Mouse (Mus musculus) embryonic facial prominence, embryonic 12.5 days (tissue): Measurements from ENCODE around the gene Zdhhc8. TPM values are rescaled to one million over a fixed set of nuclear protein-coding genes. Genes with fewer than 3 reads are reported as not detected.
"Not testable (repeated sequence)": the region's sequence is repeated elsewhere in the genome, so short reads cannot be mapped to it uniquely, and the experiment has no call there.

Experiments used
- ATAC-seq: fragments of 200-750 bp; cut with Nextera tagmentation; 2 replicates; pipeline ENCODE4 v1.8.0; 2017; ENCODE audit not compliant: insufficient number of reproducible peaks, insufficient read depth, low FRiP score, low TSS enrichment
- H3K27ac ChIP-seq: fragments of 300-500 bp; sonication (generic); 2 replicates; pipeline ENCODE4 v1.5.1; 2016; ENCODE audit warnings: mild to moderate bottlenecking
- H3K27me3 ChIP-seq: fragments of 300-500 bp; sonication (generic); 2 replicates; pipeline ENCODE4 v1.6.1; 2016; ENCODE audit warnings: mild to moderate bottlenecking, moderate library complexity
- H3K36me3 ChIP-seq: fragments of 300-500 bp; sonication (generic); 2 replicates; pipeline ENCODE4 v1.6.1; 2016; ENCODE audit warnings: mild to moderate bottlenecking
- H3K4me1 ChIP-seq: fragments of 300-500 bp; sonication (generic); 2 replicates; pipeline ENCODE4 v1.6.1; 2016
- H3K4me2 ChIP-seq: fragments of 300-500 bp; sonication (generic); replicated peaks from 2 replicates; pipeline ENCODE4 v1.6.1; 2016; ENCODE audit warnings: mild to moderate bottlenecking, moderate library complexity
- H3K4me3 ChIP-seq: fragments of 300-500 bp; sonication (generic); 2 replicates; pipeline ENCODE4 v1.5.1; 2016; ENCODE audit warnings: mild to moderate bottlenecking
- H3K9ac ChIP-seq: fragments of 300-500 bp; sonication (generic); 2 replicates; pipeline ENCODE4 v1.6.1; 2016; ENCODE audit warnings: mild to moderate bottlenecking, moderate library complexity
- H3K9me3 ChIP-seq: fragments of 300-500 bp; sonication (generic); 2 replicates; pipeline ENCODE4 v1.6.1; 2016; ENCODE audit warnings: mild to moderate bottlenecking, moderate library complexity
- WGBS: fragments of 180-500 bp; shearing (Covaris S2); methylation state at CpG from one replicate; pipeline ENCODE4 v1.1.7; 2016; 5-methylcytosine and 5-hydroxymethylcytosine counted together
- polyA plus RNA-seq: library from polyadenylated mRNA; unstranded; fragments of >200 nt; fragmentation: Nextera tagmentation; extraction: Ambion mirVana; gene quantifications from 2 replicates; pipeline ENCODE4 v1.2.1, GENCODE M21; 2016

Gene Zdhhc8
- polyA plus RNA-seq, 1 experiment from 2014 or later: 19.9 TPM

DNA sequence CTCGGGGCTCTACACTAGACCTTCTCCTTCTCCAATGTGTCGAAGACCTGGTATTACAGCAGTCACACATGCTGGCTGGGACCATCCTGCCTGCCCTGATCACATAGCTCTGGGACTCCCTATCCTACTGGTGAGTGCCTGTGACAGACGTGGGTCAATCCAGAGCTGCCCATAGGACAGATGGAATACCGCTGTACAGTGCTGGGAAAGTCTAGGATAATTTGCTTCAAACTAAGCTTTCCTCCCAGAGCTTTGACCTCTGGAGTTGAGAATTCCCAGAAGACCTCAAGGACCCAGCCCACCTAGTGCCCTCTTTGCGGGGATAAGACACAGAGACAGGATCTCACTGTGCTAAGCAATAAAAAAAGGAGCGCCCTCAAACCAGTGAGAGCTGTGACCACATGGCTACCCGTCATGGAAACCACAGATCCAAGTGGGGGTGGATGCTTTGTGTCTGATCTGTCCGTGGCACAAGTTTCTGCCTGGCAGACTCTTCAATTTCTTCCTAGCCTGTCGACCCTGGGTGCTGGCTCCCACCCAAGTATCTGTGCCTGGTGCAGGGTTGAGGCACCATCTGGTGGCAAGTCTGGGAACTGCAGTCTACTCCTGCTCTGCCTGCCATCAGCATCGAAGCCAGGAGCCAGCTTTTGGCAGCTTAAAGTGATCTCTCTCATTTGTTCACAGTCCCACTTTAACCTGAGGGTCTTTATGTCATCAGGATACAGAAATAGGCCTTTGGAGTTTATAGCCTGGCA is 23.3 kb downstream of the Zdhhc8 start:
- H3K4me2 ChIP-seq: no peak overlapping the region
- peaks cover 13% of the 10 kb centered on the region for H3K4me1 ChIP-seq
- H3K27ac ChIP-seq: no peak overlapping the region
- WGBS: 41% methylated on average over 10 of the region's 10 CpGs
- H3K36me3 ChIP-seq: no peaks in the 10 kb centered on the region
- H3K27me3 ChIP-seq: no peaks in the 10 kb centered on the region
- H3K4me3 ChIP-seq: no peak overlapping the region
- H3K9ac ChIP-seq: no peak overlapping the region
- no peaks in the 10 kb centered on the region for H3K9me3 ChIP-seq
- 0 out of 2 replicates have a peak, but pooled peaks have one; percentile 29 for ATAC-seq

DNA sequence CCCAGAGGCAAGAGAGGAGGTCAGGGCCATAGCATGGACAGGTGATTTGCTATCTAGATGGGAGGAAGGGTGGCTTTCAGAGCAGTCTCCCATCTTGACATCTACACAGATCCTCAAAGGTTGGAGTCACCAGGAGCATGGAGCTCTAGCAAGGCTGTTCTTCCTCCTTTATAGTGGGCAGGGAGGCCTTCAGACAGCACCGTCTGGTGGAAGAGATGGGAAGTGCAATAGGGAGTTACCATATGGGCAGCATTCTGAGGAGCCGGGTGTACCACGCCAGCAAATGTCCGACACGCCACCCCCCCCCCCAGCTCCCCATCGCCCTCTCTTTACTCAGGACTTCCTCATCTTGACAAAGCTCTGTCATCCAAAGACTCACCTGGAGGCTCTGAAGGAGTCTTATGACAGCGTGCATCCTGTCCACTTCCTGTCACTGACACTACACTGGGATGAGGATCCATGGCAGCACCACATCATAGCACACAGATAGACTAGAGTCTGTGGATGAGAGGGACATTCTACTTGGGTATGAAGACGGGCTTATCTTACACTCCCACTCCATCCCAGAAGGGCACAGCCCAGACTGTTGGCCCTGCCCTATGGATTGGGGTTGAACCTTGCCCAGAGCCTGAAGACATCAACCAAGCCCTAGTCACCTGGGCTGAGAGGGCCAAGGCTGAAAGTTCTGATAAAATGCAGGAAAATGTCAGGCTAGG is 24.1 kb downstream of the Zdhhc8 start:
- Histone ChIP-seq H3K4me1 (peaks cover 13% of the 10 kb centered on the region), H3K4me2 (no peak overlapping the region), H3K27me3 (no peaks in the 10 kb centered on the region), H3K36me3 (no peaks in the 10 kb centered on the region), H3K9ac (no peak overlapping the region), H3K27ac (no peak overlapping the region), H3K9me3 (no peaks in the 10 kb centered on the region), H3K4me3 (no peak overlapping the region)
- no peak for ATAC-seq
- 23% methylated on average over 8 of the region's 8 CpGs for WGBS

- H3K27ac ChIP-seq: no peak overlapping the region
- no peaks in the 10 kb centered on the region for H3K36me3 ChIP-seq
- peaks cover 7% of the 10 kb centered on the region for H3K4me1 ChIP-seq
- 46% methylated on average over 7 of the region's 7 CpGs for WGBS
- H3K4me2 ChIP-seq: no peak overlapping the region
- H3K9ac ChIP-seq: no peak overlapping the region
- H3K27me3 ChIP-seq: 0 out of 2 replicates have a peak, but pooled peaks cover 2% of the 10 kb centered on the region
- no peaks in the 10 kb centered on the region for H3K9me3 ChIP-seq
- H3K4me3 ChIP-seq: no peak overlapping the region
- ATAC-seq: no peak
Observed at GRCm38 (mm10) chr16:18203430-18204091, 31.4 kb downstream of the Zdhhc8 start.

DNA sequence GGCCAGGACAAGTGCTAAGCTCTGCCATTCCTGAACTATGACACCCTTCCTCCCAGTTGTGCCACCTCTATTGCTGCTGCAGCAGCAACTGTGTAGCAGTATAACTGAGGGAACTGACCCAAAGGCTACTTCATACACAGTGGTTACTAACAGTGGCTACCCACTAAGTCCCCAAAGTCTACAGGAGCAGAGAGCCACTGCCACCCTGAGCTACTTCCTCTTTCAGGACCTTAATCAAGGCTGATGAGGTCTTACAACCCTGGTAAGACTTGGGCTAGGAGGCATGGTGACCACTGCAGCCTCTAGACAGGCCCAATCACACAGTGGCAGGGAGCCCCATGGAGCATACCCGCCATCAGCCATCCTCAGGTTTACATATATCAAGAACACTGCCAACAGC is 32.9 kb downstream of the Zdhhc8 start:
- no peak overlapping the region for H3K27ac ChIP-seq
- H3K36me3 ChIP-seq: no peaks in the 10 kb centered on the region
- no peaks in the 10 kb centered on the region for H3K9me3 ChIP-seq
- WGBS: 81% methylated on average over 1 of the region's 1 CpGs
- H3K4me3 ChIP-seq: no peak overlapping the region
- H3K4me2 ChIP-seq: no peak overlapping the region
- H3K4me1 ChIP-seq: peaks cover 7% of the 10 kb centered on the region
- H3K9ac ChIP-seq: no peak overlapping the region
- no peak for ATAC-seq
- H3K27me3 ChIP-seq: 0 out of 2 replicates have a peak, but pooled peaks cover 2% of the 10 kb centered on the region

DNA sequence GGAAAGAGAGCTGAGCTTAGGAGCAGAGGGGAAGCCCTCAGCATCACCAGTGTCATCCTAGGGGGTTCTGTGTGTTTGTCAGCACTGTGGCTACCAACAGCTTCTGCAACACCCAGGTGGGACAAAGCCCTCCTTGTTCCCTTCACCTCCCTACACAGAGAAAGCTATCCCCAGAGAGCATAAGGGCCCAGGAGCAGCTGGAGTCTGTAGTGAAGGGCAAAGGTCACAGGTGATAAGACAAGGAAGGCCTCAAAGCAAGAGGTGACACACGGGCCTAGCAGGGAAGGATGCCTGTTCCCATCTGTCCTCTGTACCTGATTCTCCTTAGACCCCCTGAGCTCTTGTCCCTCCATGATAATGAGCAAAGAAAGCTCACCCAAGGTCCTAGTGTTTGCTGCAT is 33.3 kb downstream of the Zdhhc8 start:
- Histone ChIP-seq H3K27me3 (0 out of 2 replicates have a peak, but pooled peaks cover 2% of the 10 kb centered on the region), H3K9ac (no peak overlapping the region), H3K9me3 (no peaks in the 10 kb centered on the region), H3K4me2 (no peak overlapping the region), H3K36me3 (no peaks in the 10 kb centered on the region), H3K4me3 (no peak overlapping the region), H3K27ac (no peak overlapping the region), H3K4me1 (peaks cover 7% of the 10 kb centered on the region)
- 17% methylated on average over 1 of the region's 1 CpGs for WGBS
- no peak for ATAC-seq

GRCm38 (mm10) chr16:18200062-18200461 is 34.9 kb downstream of the Zdhhc8 start:
- H3K9me3 ChIP-seq: no peaks in the 10 kb centered on the region
- no peak overlapping the region for H3K4me3 ChIP-seq
- ATAC-seq: no peak
- 0 out of 2 replicates have a peak, but pooled peaks cover 2% of the 10 kb centered on the region for H3K27me3 ChIP-seq
- WGBS: 78% methylated on average over 2 of the region's 2 CpGs
- H3K9ac ChIP-seq: no peak overlapping the region
- H3K4me2 ChIP-seq: no peak overlapping the region
- no peaks in the 10 kb centered on the region for H3K36me3 ChIP-seq
- H3K4me1 ChIP-seq: peaks cover 7% of the 10 kb centered on the region
- H3K27ac ChIP-seq: no peak overlapping the region

GRCm38 (mm10) chr16:18198365-18199098 is 36.4 kb downstream of the Zdhhc8 start:
- WGBS: 82% methylated on average over 10 of the region's 10 CpGs
- no peak overlapping the region for H3K9ac ChIP-seq
- peaks cover 7% of the 10 kb centered on the region for H3K4me1 ChIP-seq
- no peaks in the 10 kb centered on the region for H3K9me3 ChIP-seq
- no peak overlapping the region for H3K4me2 ChIP-seq
- no peak overlapping the region for H3K27ac ChIP-seq
- H3K4me3 ChIP-seq: no peak overlapping the region
- H3K27me3 ChIP-seq: 0 out of 2 replicates have a peak, but pooled peaks cover 2% of the 10 kb centered on the region
- H3K36me3 ChIP-seq: no peaks in the 10 kb centered on the region
- ATAC-seq: no peak

DNA sequence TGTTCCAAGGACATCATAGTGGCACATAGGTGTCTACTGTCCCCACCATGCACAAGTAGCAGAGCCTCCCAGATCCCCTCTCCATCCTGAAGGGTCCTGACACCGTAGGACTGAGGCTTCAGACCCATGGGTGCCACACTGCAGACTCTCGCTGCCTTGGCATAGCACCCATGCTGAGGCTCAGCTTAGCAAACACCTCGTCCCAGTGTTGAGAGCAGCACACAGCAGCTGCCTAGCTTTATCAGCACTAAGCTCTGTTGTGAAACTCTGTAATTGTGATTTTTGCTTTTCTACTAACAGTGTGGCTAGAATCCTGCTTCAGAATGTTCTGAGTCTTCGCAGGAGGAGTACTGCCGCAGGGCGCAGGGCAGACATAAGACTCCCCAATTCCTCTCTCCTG is 37.1 kb downstream of the Zdhhc8 start:
- no peak for ATAC-seq
- Histone ChIP-seq H3K4me1 (peaks cover 7% of the 10 kb centered on the region), H3K36me3 (no peaks in the 10 kb centered on the region), H3K27me3 (0 out of 2 replicates have a peak, but pooled peaks cover 2% of the 10 kb centered on the region), H3K9ac (no peak overlapping the region), H3K27ac (no peak overlapping the region), H3K9me3 (no peaks in the 10 kb centered on the region), H3K4me3 (no peak overlapping the region), H3K4me2 (no peak overlapping the region)
- 85% methylated on average over 6 of the region's 6 CpGs for WGBS

DNA sequence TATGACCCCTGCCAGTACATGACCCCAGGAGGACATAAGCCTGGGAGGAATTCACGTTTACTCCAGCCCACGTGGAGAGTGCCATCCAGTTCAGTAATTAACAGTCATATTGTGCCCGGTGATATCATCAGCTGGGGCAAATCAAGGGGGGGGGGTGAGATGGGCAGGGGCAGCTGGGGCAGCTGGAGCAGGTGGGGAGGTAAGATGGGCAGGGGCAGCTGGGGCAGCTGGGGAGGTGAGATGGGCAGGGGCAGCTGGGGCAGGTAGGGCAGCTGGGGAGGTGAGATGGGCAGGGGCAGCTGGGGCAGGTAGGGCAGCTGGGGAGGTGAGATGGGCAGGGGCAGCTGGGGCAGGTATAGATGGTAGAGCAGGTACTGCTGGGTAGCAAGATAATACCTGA is 39.4 kb downstream of the Zdhhc8 start:
- not testable (repeated sequence) for ATAC-seq, H3K36me3 ChIP-seq, H3K4me2 ChIP-seq, H3K9ac ChIP-seq, H3K9me3 ChIP-seq, H3K27ac ChIP-seq, H3K27me3 ChIP-seq, H3K4me3 ChIP-seq, H3K4me1 ChIP-seq
- WGBS: 39% methylated on average over 3 of the region's 3 CpGs

DNA sequence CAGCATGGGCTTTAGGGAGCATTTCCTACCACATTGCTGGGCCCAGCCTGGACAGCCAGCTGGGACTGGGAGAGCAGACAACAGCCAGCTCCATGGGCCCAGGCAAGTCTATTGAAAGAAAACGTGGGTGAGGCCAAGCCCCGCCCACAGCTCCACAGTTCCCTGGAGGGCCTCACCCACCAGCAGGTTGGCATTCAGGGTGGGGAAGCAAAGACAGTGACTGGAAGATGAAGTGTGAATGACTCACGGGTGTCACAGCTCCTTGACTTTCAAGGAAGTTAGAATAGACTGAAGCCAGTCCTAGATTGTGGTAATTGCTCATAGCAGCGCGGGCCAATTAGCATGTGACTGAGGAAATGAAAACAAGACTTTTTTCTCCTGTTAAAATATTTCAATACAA is 39.9 kb downstream of the Zdhhc8 start:
- Histone ChIP-seq H3K9me3 (no peaks in the 10 kb centered on the region), H3K4me1 (no peaks in the 10 kb centered on the region), H3K9ac (no peak overlapping the region), H3K27ac (no peak overlapping the region), H3K36me3 (no peaks in the 10 kb centered on the region), H3K4me2 (no peak overlapping the region), H3K27me3 (no peaks in the 10 kb centered on the region), H3K4me3 (no peak overlapping the region)
- ATAC-seq: no peak
- WGBS: 54% methylated on average over 5 of the region's 5 CpGs

DNA sequence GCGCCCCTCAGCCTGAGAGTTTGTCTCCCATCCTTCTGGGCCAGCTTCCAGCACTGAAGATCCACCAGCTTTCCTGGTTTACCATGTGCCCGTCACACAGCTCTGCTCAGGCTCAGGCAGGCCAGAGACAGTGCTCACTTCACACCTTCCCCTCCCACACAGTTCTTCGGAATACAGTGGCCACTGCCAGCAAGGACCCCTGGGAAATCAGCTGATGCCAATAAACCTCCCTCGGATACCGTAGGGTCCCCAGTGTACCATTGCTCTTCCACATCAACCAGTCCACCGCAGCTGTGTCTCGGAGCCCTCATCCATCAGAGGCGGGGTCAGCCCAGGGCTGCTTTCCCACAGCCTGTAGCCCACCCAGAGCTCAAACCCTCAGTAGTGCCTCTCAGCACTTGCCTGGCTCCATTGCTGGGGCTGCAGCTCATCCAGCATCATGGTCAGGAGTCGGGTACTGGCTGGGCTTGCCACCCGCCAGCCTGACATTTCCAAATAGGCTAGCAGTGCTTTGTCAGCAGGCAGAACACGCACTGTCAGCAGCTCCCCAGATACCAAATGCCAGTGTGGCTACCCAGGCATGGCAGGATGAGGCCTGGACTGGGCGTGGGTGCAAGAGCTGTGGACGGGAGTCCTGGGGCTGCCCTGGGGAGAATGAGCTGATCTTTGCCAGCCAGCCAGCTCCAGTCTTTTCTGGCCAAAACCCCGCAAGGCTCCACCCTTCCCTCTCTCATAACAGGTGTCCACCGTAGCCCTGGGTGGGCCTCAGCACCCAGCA is 40.5 kb downstream of the Zdhhc8 start:
- Histone ChIP-seq H3K4me1 (no peaks in the 10 kb centered on the region), H3K4me3 (no peak overlapping the region), H3K27me3 (no peaks in the 10 kb centered on the region), H3K9ac (no peak overlapping the region), H3K36me3 (no peaks in the 10 kb centered on the region), H3K27ac (no peak overlapping the region), H3K9me3 (no peaks in the 10 kb centered on the region), H3K4me2 (no peak overlapping the region)
- whole genome bisulfite sequencing: 76% methylated on average over 15 of the region's 15 CpGs
- no peak for ATAC-seq
